Mouse (Mus musculus): Measurements from ENCODE around the gene Dnajc30.

The Dnajc30 gene

DNA sequence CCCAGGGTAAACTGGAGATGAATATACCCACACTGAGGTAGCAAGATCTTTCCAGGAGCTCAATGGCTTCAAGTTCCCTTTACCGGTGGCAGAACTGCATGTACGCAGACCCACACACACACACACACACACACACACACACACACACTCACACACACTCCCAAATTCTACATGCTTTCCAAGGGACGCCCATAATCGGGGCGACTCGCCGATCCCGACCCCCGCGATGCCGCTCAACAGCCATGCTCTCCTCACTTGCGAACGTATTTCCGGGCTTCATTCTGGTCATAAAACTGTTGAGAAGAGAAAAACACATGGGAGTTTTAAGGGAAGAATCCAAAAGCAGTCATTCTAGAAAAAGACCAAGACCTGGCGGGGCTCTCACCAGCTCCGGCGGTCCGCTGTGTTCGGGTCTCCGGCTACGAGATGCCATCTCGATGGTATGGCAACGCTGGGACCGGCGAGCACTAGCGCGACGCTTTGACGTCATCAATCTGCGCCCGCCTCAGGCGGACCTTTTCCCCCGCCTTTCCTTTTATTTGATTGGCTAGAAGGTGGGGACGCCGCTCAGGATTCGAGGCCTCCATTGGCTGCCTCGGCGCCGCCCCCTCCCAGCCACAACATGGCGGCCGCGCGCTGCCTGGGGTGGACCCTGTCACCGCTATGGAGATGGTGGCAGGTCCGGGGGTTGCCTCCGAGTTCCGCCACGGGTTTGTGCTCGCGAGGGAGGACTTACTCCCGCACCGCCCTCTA is at the start of gene Dnajc30:
Dnajc30 (plus strand) TSS at position 574 of the 753 bp plus-strand sequence.
- peak; percentile 98 for DNase-seq (ENCODE audit: low read depth, low spot score)
- no peaks in the 10 kb centered on the region for H3K27me3 ChIP-seq (ENCODE audit: control insufficient read depth, insufficient read depth, low read length, poor library complexity, severe bottlenecking)

DNA sequence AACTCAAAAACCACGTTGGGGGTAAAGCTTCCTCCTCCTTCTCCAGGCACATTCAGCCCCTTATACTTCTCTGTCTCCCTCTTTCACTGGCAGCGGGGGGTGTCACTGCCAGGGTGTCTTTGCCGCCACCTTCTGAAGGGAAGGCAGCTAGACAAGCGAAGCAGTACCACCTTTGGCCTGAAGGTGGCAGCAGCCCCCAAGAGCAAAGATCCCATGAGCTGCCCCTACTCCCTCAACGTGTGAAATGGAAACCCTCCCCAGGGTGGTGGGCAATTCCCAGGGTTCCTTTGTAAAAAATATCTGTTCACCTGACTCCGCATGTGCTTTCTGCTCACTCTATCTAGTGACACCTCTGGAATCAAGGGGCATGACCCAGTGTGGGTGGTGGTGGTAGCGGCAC is 48.5 kb upstream of the Dnajc30 start:
- Histone ChIP-seq H3K36me3 (ENCODE audit: control insufficient read depth, insufficient read depth, low read length, poor library complexity, severe bottlenecking) (no peaks in the 10 kb centered on the region; the same call in 1 of the 2 replicates), H3K27me3 (ENCODE audit: control insufficient read depth, insufficient read depth, low read length, poor library complexity, severe bottlenecking) (no peaks in the 10 kb centered on the region)
- DNase-seq (ENCODE audit: low read depth, low spot score): peak; percentile 93

More for the DNA sequence above, at the start of gene Dnajc30:
- no peaks in the 10 kb centered on the region; the same call in none of the 2 replicates for H3K36me3 ChIP-seq (ENCODE audit: control insufficient read depth, insufficient read depth, low read length, poor library complexity, severe bottlenecking)

DNA sequence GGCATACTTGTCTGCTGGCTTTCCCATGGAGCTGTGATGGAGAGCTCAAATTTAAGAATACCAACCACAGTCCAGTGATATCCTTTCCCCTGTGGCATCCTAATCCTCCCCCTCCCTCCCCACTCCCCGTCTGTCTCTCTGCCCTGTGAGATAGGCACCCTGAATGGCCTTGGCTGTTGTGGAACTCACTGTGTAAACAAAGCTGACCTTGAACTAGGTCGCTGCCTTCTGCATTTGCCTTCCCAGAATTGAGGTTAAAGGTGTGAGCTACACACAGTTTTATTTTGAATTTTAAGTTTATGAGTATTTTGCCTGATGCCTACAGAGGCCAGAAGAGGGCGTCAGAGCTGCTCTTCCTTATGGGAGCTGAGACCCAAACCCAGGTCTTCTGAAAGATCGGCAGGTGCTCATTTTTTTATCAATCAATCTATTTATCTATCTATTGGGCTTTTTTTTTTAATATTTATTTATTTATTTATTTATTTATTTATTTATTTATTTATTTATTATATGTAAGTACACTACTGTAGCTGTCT is 47.7 kb upstream of the Dnajc30 start:
- no peak for DNase-seq (ENCODE audit: low read depth, low spot score)
- no peaks in the 10 kb centered on the region for H3K27me3 ChIP-seq (ENCODE audit: control insufficient read depth, insufficient read depth, low read length, poor library complexity, severe bottlenecking)
- H3K36me3 ChIP-seq (ENCODE audit: control insufficient read depth, insufficient read depth, low read length, poor library complexity, severe bottlenecking): no peaks in the 10 kb centered on the region; the same call in 1 of the 2 replicates

DNA sequence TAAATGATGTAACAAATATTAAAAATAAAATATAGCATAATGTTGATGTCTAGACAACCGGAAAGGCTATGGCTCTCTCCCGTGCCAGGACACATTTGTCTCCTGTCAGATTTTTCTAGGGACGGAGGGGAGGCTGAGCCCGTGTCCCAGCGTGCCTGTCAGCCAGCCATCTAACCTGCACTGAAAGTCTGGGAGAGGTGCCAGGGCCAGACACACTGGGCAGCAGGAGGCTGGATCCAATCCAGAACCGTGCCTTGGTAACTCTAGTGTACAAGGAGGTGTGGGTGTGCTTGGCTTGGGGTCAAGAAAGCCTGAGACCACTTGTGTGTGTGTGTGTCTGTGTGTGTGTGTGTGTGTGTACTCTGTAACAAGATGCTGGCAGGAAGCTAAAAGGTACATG is 42.2 kb upstream of the Dnajc30 start:
- no peaks in the 10 kb centered on the region for H3K36me3 ChIP-seq (ENCODE audit: control insufficient read depth, insufficient read depth, low read length, poor library complexity, severe bottlenecking)
- no peak for DNase-seq (ENCODE audit: low read depth, low spot score)
- H3K27me3 ChIP-seq (ENCODE audit: control insufficient read depth, insufficient read depth, low read length, poor library complexity, severe bottlenecking): no peaks in the 10 kb centered on the region

DNA sequence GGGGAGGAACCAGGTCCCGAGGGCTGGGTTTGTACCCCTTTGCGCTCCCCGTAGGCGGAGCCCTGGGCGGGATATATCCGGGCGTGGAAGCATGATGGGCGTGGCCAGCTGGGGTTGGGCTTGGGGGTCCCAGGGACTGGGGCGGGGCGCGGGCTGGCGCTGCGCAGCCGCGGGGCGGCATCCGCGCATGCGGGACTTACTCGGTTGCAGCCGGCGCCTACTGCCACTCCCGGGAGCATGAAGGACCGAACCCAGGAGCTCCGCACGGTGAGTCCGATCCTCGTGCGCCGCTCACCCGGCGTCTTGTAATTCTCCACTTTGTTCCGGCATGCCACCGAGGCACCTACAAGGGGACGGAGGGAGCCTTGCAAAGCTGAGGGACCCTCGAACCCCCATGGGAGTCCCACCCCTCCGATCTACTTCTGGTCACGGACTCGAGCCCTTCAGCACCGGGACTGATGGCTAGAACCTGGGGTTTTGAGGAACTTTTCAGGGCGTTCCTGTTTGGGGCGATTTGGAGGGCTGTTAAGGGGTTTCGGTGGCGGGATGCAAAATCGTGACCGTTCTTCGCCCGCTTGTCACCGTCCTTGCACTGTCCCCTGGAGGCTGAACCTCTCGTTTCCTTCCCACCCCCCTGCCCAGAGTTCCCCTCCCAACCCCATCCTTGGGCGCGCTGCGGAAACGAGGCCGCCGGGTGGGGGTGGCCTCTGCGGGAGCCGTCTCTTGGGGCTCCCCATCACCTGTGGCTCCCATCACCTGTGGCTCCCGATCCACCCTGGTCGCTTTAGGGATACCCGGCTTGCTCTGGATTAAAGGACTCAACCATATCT is 40.4 kb upstream of the Dnajc30 start, which contains the start of gene Stx1a:
Stx1a (plus strand) TSS at position 139 of the 830 bp plus-strand sequence.
- no peaks in the 10 kb centered on the region for H3K27me3 ChIP-seq (ENCODE audit: control insufficient read depth, insufficient read depth, low read length, poor library complexity, severe bottlenecking)

DNA sequence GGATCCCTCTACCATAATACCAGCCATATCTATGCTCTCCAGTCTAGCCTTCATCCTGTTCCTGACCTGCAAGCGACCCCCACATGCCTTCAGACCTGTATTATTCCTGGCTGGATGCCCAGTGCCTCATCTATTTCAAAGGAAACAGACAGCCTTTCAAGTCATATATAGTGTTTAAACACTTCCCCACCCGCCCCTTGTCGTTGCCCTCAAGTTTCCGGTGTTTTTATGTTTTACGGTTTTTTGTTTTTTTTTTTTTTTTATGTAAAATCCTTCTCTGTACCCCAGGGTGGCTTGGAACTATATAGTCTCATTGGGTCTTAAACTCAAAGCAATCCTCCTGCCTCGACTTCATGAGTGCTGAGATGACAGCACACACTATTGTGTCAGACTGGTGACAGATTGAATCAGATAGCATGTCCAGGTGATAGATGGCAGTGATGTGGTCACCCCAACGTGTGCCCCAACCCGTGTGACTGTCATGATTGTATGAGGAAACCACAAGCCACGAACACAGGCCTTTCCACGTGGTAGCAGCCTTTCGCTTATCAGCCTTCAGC is 39.3 kb upstream of the Dnajc30 start:
- no peaks in the 10 kb centered on the region for H3K36me3 ChIP-seq (ENCODE audit: control insufficient read depth, insufficient read depth, low read length, poor library complexity, severe bottlenecking)
- peak; percentile 55 for DNase-seq (ENCODE audit: low read depth, low spot score)

More for the DNA sequence above, 40.4 kb upstream of the Dnajc30 start, which contains the start of gene Stx1a:
- no peaks in the 10 kb centered on the region for H3K36me3 ChIP-seq (ENCODE audit: control insufficient read depth, insufficient read depth, low read length, poor library complexity, severe bottlenecking)
- DNase-seq (ENCODE audit: low read depth, low spot score): peak; percentile 73

DNA sequence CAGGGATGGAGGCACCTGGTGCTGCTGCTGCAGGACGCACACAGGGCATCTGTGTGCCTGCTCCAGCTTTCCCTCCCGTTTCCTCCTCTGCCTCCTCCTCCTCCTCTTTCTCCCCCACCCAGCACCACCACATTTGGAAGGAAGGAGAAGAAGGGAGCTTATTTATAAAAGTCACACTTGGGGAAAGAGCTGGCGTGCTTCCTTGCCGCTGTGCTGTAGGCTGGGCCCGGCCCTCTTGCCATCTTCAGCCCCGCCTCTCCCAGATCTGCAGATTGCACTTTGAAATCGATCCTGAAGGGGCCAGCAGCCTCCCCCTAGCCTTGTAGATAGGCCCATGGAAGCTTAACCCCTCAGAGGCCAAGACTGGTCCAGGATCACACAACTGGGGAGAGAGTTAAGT is 38.1 kb upstream of the Dnajc30 start:
- no peaks in the 10 kb centered on the region for H3K36me3 ChIP-seq (ENCODE audit: control insufficient read depth, insufficient read depth, low read length, poor library complexity, severe bottlenecking)
- H3K27me3 ChIP-seq (ENCODE audit: control insufficient read depth, insufficient read depth, low read length, poor library complexity, severe bottlenecking): no peaks in the 10 kb centered on the region
- no peak for DNase-seq (ENCODE audit: low read depth, low spot score)

More for the DNA sequence above, 39.3 kb upstream of the Dnajc30 start:
- H3K27me3 ChIP-seq (ENCODE audit: control insufficient read depth, insufficient read depth, low read length, poor library complexity, severe bottlenecking): no peaks in the 10 kb centered on the region

DNA sequence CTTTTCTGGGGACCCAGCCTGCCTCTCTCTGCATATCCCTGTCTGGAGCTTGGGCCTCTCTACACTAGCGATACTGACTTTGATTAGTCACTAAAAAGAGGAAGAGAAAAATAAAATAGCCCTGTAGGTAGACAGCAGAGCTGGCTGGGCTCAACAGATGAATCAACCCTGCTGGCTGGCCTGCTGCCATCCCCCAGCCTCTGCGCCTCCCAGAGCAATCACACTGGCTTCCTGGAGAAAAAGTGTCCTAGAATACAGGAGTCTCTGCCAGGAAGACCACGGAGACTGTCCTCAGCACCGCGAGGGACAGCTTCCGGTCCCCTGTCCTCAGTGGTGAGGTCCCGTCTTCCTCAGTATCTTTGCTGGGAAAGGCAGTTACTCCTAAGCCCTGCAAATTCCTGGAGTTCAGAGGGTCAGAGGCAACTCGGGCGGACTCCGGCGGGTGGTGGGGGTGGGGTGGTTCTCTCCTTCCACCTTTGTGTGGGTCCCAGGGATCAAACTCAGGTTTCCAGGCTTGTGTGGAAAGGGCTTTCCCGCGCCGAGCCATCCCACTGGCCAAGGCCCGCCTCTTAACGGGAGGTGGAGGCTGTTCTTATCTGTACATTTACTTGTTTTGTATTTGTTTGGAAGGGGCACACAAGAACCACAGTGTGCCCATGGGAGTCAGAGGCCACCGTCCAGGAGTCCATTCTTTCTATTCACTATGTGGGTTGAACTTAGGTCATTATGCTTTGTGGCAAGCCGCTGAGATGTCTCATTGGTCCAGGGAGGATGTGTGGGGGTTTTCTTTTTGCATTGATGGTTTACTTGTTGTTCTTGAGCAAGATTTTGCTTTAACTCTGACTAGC is 34.8 kb upstream of the Dnajc30 start:
- no peaks in the 10 kb centered on the region for H3K27me3 ChIP-seq (ENCODE audit: control insufficient read depth, insufficient read depth, low read length, poor library complexity, severe bottlenecking)
- DNase-seq (ENCODE audit: low read depth, low spot score): no peak
- no peaks in the 10 kb centered on the region for H3K36me3 ChIP-seq (ENCODE audit: control insufficient read depth, insufficient read depth, low read length, poor library complexity, severe bottlenecking)

DNA sequence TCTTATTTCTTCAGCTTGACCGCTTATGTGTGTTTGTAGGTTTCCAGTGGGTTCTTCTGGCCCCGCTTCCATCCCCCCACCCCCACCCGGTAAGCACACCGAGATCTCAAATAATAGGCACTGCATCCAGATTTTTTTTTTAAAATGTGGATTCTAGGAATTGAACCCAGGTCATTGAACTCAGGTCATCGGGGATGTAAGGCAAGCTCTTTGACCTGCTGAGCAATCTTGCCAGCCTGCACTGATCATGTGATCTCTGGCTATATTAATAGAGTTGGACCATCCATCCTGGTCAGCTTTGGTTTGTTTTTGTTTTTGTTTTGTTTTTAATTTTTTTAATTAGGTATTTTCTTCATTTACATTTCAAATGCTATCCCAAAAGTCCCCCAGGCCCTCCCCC is 31.4 kb upstream of the Dnajc30 start:
- no peak for DNase-seq (ENCODE audit: low read depth, low spot score)
- Histone ChIP-seq H3K36me3 (ENCODE audit: control insufficient read depth, insufficient read depth, low read length, poor library complexity, severe bottlenecking) (no peaks in the 10 kb centered on the region), H3K27me3 (ENCODE audit: control insufficient read depth, insufficient read depth, low read length, poor library complexity, severe bottlenecking) (no peaks in the 10 kb centered on the region)

DNA sequence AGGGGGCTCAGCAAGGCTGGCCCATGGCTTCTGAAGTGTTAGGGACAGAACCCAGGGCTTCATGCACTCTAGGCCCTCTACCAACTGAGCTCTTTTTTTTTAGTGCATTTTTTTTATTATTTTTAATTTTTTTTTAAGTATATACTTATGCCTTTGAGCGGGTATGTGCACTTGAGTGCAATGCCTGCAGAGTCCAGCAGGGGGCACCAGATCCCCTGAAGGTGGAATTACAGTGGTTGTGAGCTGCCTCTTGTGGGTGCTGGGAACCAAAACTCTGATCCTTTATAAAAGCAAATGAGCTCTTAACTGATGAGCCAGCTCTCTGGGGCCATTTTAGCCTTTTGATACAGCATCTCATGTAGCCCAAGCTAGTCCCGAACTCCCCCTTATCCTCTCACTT is 29.4 kb upstream of the Dnajc30 start:
- DNase-seq (ENCODE audit: low read depth, low spot score): peak; percentile 25
- H3K36me3 ChIP-seq (ENCODE audit: control insufficient read depth, insufficient read depth, low read length, poor library complexity, severe bottlenecking): no peaks in the 10 kb centered on the region

DNA sequence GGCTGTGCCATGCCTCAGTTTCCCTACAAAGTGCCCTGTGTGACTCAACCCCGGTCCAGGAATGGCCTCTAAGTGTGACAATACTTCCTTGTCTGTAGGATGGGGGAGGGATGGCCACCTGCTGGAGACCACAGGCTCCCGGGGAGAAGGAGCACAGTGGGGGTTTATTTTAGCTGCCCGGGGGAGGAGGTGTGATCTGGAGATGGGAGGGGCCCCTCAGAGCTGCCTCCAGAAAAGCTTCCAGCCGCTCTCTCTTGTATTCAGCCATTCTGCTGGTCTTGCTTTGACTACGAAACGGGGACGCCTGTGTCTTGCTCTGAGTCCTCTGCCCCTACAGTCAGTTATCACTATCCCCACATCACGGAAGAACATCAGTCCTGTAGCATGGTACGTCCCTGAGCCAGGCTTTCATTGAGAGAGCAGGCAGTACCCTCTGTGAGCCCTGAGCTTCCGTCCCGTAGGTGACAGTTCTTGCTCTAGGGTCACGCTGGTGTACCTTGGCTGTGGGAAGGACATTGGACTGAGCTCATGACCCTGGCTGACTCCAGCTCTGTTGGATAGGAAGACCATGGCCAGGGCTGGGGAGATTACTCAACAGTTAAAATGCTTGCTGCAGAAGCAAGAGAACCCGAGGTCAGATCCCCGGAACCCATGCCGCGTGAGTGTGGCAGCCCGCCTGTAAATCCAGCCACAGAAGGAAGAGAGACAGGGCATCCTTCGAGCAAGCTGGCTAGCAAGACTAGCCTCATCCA is 28.2 kb upstream of the Dnajc30 start:
- DNase-seq (ENCODE audit: low read depth, low spot score): no peak
- no peaks in the 10 kb centered on the region for H3K27me3 ChIP-seq (ENCODE audit: control insufficient read depth, insufficient read depth, low read length, poor library complexity, severe bottlenecking)
- no peaks in the 10 kb centered on the region for H3K36me3 ChIP-seq (ENCODE audit: control insufficient read depth, insufficient read depth, low read length, poor library complexity, severe bottlenecking)

More for the DNA sequence above, 29.4 kb upstream of the Dnajc30 start:
- no peaks in the 10 kb centered on the region for H3K27me3 ChIP-seq (ENCODE audit: control insufficient read depth, insufficient read depth, low read length, poor library complexity, severe bottlenecking)

DNA sequence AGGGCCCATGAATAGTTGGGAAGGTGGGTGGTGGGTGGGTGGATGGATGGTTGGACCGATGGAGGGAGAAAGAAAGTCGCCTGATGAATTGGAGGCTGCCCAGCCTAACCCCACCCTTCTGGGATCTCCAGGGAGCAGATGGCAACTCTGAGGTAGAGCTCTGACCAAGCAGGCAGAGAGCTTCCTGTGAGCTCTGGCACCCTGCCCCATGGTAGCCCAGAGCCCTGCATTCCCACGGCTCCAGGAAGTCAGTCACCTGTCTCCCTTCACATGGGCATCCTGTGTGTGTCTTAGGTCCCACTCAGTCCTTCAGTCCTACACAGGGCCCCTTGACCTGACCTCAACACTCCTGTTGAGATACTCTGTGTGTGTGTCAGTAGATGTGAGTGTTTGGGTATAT is 26.1 kb upstream of the Dnajc30 start:
- Histone ChIP-seq H3K36me3 (ENCODE audit: control insufficient read depth, insufficient read depth, low read length, poor library complexity, severe bottlenecking) (no peaks in the 10 kb centered on the region), H3K27me3 (ENCODE audit: control insufficient read depth, insufficient read depth, low read length, poor library complexity, severe bottlenecking) (no peaks in the 10 kb centered on the region)
- DNase-seq (ENCODE audit: low read depth, low spot score): no peak

DNA sequence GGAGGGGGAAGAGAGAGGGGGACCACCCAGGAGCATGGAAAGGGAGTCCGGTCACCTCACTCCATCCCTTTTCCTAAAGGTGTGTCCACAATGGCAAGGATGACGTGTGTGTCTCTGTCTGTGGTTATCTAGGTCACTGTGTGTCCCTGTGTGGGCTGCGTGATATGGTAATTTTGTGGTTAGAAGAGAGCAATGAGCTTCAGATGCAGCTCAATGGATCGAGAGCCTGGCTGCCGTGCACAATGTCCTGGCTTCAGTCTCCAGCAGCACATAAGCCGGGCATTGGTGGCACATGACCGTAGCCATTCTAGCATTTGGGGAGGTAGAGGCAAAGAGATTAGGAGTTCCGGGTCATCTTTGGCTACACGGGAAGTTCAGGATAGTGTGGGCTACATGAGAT is 24.5 kb upstream of the Dnajc30 start:
- DNase-seq (ENCODE audit: low read depth, low spot score): no peak
- H3K27me3 ChIP-seq (ENCODE audit: control insufficient read depth, insufficient read depth, low read length, poor library complexity, severe bottlenecking): no peaks in the 10 kb centered on the region
- no peaks in the 10 kb centered on the region for H3K36me3 ChIP-seq (ENCODE audit: control insufficient read depth, insufficient read depth, low read length, poor library complexity, severe bottlenecking)

Data from splenic B cell, adult 2 months (primary cell).